Mouse (Mus musculus): ENCODE data around the gene Desi2.
A peak's percentile ranks its signal among the peaks of the same experiment; 100 is the strongest.

DNA sequence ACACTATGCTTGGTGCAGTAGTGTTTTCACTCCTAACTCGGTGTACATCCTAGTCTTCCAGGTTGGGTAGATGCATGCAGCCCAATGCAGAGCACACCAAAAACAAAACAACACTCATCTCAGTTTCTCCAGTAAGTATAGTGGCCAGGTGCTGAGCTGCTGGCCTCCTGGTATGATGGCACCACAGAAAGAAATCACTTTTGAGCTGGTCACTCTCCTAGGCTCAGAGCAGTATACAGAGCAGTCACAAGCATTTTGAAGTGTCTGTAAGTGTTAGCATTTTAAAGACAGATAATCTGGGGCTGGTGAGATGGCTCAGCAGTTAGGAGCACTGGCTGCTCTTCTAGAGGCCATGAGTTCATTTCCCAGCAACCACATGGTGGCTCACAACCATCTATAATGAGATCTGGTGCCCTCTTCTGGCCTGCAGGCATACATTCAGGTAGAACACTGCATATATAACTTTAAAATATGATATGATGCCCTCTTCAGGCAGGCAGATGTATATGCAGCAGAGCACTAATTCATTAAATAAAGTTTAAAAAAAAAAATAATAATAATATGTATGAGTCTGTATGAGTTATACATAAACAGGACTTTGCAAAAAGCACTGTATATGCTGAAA, 54.8 kb downstream of the Desi2 start:
- peak; percentile 21; the same call in 1 of the 2 replicates for TF ChIP-seq CTCF (IDR thresholded peaks at IDR 0.05; ENCODE audit: control insufficient read depth, insufficient read depth, low read length)
- no peak for TF ChIP-seq POLR2A (IDR thresholded peaks at IDR 0.05; ENCODE audit: borderline replicate concordance, control insufficient read depth, low read depth, low read length)

Data from bone marrow, adult 2 months (tissue).